Mouse (Mus musculus): ENCODE measurements around the gene Sufu.

DNA sequence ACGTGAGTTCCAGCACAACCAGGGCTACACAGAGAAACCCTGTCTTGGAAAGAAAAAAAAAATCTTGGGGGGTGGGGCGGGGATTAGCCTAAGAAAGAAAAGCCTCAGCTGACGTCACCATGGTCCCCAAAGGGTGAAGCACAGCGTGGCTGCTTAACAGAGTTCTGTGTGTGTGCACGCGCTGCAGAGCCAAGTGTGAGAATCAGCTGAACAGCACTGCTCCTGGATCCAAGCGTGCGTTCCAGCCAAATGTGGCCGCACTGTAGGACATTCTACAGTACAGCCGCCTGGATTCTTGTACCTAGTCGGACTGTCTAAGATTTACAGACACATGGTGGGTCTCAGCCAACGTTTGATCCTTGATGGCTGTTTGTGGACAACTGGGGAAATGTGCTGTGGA lies 29.8 kb downstream of the Sufu start:
- TF ChIP-seq CTCF (IDR thresholded peaks at IDR 0.05; ENCODE audit: extremely low read depth, insufficient read depth, insufficient read length, insufficient replicate concordance) (no peak), POLR2A (IDR thresholded peaks at IDR 0.05; ENCODE audit: low read depth, low read length) (no peak)
